Mouse (Mus musculus) stomach, postnatal 0 days (tissue): Measurements from ENCODE around the gene Sec22a.

Experiments
- CTCF ChIP-seq: IDR thresholded peaks from 2 replicates; pipeline ENCODE4 v1.5.1; 2016; ENCODE audit warnings: antibody characterized with exemption, low read depth, mild to moderate bottlenecking, moderate library complexity
- EP300 ChIP-seq: optimal IDR thresholded peaks from 2 replicates; pipeline ENCODE3; 2016; ENCODE audit warnings: antibody characterized with exemption

GRCm38 (mm10) chr16:35360593-35360992 lies 3.1 kb downstream of the Sec22a start:
- TF ChIP-seq CTCF, result peak; percentile 81
- no peak for TF ChIP-seq EP300
